Mouse (Mus musculus) embryo, embryonic 11.5 days (tissue): ENCODE results near the gene Pigl.
A peak's percentile ranks its signal among the peaks of the same experiment; 100 is the strongest.
"Not testable (repeated sequence)": the region's sequence is repeated elsewhere in the genome, so short reads cannot be mapped to it uniquely, and the experiment has no call there.

Experiments
- DNase-seq: peaks from one replicate; pipeline ENCODE4 v3.0.0-alpha.2; 2012; ENCODE audit warnings: low read depth, low spot score

Pigl gene

GRCm38 (mm10) chr11:62458276-62458724, at the start of gene Pigl, which contains the start of gene Ncor1:
TSS of gene Pigl (plus strand) at chr11:62458460.
TSS of gene Ncor1 (minus strand) at chr11:62458541.
- DNase-seq = peak; percentile 76

DNA sequence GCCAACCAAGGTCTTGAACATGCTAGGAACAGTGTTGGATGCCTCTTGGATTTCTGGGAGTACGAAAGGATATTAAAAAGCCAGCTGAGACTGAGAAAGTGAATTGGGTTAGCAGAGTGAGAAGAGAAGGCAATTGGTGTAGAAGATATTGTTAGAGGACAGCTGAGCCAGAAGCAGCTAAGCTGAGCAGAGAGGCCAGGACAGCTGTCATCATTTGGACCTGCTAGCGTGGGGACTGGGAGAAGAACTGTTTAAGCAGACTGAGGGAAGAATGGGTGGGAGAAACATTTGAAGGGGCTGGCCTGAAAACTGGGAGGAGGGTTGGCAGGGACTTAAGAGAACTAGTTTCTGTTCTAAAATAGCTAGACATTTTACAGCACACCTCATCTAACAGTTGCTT, 49.4 kb upstream of the Pigl start:
- no peak for DNase-seq

- DNase-seq = no peak
Observed at GRCm38 (mm10) chr11:62409611-62410010, 48.6 kb upstream of the Pigl start.

DNA sequence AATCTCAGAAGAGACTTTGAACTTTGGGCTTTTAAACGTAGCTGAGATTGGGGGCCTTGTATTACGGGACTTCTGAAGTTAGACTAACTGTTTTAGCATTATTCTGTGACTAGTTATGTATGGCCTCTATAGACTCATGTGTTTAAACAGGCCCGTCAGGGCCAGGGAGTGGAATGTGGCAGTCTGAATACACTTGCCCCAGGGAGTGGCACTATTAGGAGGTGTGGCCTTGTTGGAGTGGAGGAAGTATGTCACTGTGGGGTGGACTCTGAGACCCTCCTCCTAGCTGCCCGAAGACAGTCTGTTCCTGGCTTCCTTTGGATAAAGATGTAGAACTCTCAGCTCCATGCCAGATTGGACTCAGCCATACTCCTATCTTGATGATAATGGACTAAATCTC, 43.2 kb upstream of the Pigl start:
- no peak for DNase-seq

- no peak for DNase-seq
Observed at GRCm38 (mm10) chr11:62424525-62424924, 33.7 kb upstream of the Pigl start.

- DNase-seq = no peak
Observed at GRCm38 (mm10) chr11:62426266-62426665, 32.0 kb upstream of the Pigl start.

GRCm38 (mm10) chr11:62427105-62427504, 31.2 kb upstream of the Pigl start:
- DNase-seq = no peak

GRCm38 (mm10) chr11:62432211-62432610, 26.0 kb upstream of the Pigl start:
- no peak for DNase-seq

- DNase-seq = no peak
Observed at GRCm38 (mm10) chr11:62440670-62441315, 17.5 kb upstream of the Pigl start.

DNA sequence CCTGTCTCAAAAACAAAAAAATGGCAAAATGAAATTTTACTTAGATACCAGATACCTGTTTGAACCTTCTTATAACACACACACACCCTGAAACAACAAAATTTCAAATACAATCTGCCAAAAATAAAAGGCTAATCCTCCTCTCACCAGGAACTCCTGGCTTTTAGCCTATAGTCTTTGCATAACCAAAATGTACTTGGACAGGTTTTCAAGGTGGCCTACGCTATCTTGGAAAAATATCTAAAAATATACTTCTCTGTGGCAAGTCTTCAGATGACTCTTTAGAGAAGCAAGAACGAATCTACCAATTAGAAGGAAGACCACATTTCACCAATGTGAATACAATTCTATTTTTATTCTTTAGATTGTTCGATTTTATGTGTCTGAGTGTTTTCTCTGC, 12.5 kb upstream of the Pigl start:
- DNase-seq = no peak

DNA sequence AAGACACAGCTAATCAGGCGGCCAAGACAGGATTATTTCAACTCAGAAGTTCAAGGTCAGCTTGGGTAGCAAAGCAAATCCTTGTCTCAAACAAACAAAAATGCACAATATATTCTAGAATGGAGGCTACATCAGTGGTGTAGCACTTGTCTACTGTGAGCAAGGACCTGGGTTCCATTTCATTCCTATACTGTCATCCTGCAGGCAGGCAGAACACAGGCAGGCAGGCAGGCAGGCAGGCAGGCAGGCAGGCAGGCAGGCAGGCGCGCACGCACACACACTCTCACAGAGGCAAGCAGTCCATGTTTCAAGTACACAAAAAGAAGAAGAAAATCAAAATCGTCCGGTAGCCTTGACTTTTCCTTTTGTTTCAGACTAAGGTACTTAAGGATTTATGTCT, 9.3 kb upstream of the Pigl start:
- no peak for DNase-seq

DNA sequence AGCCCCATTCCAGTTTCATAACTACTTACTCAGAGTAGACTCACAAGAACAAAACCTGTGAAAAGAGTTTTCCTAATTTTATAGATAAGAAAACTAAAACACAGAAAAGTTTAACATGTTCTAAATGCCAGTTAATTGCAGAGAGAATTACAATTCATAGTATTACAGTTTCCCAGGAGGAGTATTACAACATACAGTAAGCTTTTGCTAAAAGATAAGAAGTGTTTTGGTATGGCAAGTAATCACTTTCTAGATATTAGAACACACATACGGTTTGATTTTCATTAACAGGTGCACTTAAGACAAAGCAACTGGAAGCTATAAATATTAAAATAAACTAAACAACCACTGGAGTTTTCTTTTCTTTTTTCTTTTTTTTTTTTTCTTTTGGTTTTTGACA, 3.1 kb upstream of the Pigl start:
- DNase-seq = no peak

DNA sequence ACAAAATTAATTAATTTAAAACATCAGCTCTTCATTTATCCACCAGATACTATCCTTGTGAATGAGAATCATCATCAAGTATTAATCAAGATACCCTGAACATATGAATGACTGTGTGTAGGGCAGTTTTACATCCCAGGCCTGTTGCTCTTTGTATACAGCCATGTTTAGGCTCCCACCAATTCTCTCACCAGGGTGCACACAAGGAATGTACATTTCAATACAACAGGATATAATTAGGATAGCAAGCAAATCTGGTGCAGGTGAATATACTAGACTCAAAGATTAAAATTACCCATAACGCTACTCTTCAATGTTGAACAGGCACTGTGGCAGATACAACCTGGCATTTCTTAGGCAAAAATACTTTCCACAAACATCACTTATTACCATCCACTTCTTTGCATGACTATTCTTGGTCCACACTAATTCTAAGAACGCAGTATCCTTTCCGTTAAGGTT, 2.2 kb upstream of the Pigl start:
- DNase-seq = no peak

DNA sequence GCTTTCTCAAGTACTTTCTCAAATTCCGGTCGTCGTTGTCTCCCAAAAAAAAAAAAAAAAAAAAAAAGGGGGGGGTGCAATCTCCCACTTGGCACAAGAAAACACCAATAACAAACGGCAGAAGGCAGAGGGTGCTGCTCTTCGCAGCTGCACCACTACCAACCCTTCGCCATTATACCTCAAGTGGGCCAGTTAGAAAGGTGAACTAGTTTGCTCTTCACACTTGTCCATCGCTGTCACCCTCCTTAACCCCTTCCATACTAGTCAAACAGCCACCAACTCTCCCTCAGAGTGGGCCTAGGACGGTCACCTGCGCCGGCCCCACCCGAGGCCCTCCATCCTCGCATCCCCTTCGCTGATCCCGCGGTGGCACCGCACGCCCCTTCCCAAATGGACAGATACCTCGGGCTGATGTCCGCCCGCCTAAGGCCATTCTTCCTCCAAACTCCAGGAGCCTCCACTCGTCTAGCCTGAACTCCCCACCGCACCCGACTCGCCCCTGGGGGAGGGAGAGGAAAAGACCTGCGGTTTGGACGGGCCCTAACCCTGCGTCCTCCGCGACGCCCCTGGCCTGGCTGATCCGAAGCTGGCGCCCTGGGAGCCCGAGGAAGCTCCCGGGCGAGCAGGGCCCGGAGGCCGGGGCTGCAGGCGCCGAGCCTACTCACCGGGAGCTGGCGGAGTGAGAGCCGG, 1.6 kb upstream of the Pigl start:
- DNase-seq = peak; percentile 38

- DNase-seq = peak; percentile 78
Observed at GRCm38 (mm10) chr11:62457241-62457890, 894 bp upstream of the Pigl start.

GRCm38 (mm10) chr11:62457891-62458270, 379 bp upstream of the Pigl start:
- no peak for DNase-seq

GRCm38 (mm10) chr11:62458780-62459179, 520 bp downstream of the Pigl start:
- DNase-seq = no peak

DNA sequence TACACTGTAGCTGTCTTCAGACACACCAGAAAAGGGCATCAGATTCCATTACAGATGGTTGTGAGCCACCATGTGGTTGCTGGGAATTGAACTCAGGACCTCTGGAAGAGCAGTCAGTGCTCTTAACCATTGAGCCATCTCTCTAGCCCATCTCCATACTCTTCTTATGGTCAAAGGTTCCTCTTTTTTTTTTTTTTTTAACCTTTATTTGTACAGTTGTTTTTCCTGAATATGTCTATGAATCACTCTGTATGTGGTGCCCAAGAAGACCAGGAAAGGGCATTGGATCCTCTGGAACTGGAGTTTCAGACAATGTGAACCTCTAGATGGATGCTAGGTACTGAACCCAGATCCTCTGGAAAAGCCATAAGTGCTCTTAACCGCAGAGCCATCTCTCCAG, 4.3 kb downstream of the Pigl start:
- not testable (repeated sequence) for DNase-seq

DNA sequence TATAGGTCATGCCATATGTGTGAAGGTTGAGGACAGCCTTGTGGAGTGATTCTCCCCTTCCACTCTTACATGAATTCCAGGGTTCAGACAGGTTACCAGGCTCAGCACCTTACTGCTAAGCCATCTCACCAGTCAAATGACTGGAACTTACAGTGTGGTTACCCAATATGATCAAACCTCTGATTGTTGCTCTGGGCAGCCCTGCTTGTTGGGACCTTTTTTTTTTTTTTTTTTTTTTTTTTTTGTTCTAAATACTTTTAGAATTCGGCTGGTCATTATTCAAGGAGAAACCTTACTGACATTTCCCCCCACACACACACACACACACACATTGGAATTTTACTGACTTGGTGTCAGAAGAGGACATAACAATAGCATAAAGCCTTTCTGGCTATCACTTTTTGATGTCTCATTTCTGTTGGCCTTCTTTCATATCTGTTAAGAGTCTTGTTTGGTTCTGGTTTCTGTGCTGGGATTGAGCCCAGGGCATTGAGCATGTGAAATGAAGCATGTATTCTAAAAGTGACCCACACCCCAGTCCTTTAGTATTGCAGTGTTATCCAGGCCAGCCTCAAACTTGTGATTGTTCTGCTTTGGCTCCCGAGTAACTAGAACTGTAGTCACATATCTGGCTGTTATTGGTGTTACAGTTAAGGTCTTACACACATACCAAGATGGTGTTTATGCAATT, 5.1 kb downstream of the Pigl start:
- no peak for DNase-seq

DNA sequence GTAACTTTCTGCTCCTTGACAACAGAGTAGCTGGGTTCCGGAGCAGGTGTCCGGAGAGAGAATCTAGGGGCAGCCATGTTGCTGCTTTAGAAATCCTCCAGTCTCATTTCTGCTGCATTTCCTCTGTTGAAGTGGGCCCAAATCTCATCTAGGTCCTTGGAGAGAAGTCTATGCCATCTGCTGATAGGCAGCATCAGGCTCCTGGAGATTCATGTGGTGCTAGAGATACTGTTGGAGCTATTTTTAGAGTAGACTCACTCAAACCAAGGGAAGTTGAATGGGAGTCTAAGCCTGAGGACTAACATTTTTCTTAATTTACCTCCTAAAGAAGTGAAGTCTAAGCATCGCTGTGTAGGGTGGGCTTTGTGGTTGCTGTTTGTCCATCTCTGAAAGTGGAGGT, 6.4 kb downstream of the Pigl start:
- no peak for DNase-seq

GRCm38 (mm10) chr11:62465849-62466248, 7.6 kb downstream of the Pigl start:
- no peak for DNase-seq

- no peak for DNase-seq
Observed at GRCm38 (mm10) chr11:62466546-62466945, 8.3 kb downstream of the Pigl start.
